Mouse (Mus musculus): ENCODE data around the gene Zfhx3.

Gene Zfhx3

DNA sequence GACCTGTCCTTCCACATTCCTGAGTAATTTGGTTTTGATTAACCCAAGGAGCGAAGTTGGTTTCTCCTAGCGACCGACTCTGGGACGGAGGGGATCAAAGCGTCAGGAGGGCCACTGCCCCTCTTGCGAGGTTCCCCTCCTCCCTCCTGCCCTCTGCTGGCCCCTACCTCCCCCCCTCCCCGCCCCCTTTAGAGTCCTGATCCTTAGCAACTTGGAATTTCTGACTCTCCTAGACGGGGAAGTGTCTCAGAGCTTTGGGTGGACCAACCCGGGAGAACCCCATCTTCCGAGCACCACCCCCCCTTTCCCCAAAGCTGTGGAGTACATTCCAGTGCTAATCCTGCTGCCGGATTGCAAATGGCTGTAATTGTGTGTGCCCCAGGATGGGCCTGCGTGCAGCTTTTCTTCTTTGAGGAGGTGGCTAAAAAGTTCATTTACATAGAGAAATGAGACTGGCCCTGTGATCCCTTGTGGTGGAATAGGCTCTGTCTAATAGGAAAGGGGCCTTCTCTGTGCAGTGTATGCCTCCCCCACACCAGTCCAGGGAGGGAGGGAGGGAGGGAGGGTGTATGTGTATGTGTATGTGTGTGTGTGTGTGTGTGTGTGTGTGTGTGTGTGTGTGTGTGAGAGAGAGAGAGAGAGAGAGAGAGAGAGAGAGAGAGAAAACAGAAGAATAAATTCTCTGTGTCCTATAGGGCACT, 784.2 kb downstream of the Zfhx3 start:
- no peak for DNase-seq

DNA sequence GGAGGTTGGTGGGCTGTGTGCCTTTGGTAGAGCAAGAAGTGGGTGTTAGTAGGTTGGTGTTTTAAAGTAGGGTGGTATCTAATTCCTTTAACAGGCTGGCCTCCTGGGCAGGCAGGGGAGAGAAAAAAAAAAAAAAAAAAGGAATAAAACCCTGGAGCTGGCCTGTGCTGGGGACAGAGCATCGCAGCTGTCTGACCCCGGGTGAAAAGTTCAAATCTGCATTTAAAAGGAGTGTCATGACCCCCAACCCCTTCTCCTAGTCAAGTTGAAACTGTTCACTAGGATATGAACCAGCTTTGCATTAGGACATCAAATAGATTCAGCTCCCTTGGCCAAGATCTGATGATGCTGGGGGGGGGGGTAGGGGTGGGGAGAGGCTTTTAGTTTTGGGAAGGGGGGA, 786.7 kb downstream of the Zfhx3 start:
- no peak for DNase-seq

- no peak for DNase-seq
Measured at GRCm38 (mm10) chr8:108729667-108730329, 787.4 kb downstream of the Zfhx3 start.

DNA sequence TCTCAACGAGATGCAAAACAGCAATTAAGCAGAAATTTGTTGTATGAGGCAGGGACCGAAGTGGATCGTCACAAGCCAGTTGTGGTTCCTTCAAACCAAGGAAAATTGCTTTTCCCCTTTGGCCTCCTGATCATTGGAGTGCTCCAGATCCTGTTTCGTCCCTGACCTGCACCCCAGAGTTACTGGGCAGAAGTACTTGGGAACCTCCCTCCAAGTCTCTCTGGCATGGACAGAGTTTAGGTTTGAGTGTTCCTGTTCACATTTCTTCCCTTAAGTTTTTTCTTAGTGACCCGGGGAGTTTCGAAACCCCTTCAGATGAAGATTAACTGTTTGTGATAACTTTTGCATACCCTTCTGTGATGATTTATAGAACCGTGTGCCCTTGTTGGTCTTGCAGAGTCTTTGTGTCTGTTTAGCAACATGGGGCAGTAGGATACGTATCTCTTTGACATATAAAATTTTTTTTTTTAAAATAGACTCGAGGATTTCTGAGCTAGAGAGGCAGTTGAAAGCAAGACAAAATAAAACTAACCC, 788.5 kb downstream of the Zfhx3 start:
- no peak for DNase-seq

DNA sequence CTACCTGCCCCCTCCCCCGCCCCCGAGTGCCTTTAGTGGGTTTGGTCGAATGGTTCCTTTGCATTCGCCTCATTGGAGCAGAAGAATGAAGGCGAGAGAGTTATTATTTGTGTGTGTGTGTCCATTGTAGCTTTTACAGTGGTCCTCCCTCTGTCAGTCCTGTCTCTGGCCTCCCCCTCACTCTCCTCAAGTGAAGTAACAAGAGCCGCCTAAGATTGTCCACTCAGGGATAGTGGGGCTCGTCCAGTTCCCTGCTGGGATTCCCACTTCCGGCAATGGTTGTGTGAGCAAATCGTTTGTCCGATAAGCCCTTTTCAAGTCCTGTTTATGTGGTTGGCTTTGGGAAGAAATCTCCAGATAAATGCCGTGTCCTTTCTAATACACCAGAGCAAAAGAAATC, 790.1 kb downstream of the Zfhx3 start:
- DNase-seq, result no peak

GRCm38 (mm10) chr8:108733385-108733784, 790.9 kb downstream of the Zfhx3 start:
- no peak for DNase-seq

DNA sequence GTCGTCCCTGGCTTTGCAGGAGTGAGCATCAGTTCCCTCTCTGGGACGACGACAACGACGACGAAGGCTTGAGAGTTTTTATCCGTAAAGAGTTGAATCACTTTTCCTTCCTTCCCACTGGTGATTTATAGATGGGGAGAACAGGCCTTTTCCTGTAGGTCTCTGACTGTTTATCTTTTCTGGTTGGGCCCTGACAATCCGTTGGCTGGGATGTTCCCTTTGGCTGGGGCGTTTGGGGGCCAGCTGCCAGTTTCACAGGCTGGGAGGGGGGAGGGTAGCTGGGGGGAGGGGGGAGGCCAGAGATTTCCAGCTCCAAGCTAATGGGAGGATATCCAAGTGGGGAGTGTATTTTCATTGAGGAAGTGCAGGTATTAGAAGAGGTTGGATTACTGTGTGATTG, 794.0 kb downstream of the Zfhx3 start:
- no peak for DNase-seq

DNA sequence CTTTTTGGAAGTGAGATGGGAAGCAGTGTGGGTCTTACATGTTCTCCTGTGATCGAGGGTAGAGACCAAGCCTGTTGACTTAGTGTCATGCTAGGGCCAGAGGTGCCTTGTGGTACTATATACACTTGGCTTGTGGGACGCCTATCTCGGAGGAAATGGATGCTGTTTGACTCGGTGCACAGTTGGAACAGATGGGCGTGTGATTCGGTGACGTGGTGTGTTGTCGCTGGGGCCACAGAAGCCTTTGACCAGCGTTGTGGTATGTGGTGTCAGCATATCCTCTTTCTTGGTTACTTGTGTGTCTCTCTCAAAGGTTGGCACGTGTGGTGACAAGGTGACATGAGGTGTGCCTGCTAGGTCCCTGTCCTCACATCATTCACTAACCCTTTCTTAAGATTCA, 795.7 kb downstream of the Zfhx3 start:
- DNase-seq, result no peak

GRCm38 (mm10) chr8:108739517-108739916, 797.1 kb downstream of the Zfhx3 start:
- no peak for DNase-seq

DNA sequence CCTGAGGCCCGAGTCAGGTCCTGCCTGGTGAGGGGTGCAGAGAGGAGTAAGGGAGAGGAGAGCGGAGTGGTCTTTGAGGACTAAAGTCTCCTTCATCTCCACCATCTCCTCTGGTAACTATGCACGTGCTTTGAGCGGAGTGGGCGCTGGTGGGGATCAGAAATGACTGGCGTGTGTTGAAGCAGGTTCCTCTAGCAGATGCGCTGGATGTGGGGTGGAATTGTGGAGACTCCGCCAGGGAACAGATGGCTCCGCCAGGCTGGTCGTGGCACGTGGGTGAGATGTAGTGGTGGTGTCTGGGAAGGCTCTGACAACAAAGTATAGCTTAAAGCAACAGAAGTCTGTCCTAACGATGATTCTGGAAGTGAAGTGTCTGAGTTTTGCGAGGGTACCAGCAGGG, 798.0 kb downstream of the Zfhx3 start:
- DNase-seq, result no peak

DNA sequence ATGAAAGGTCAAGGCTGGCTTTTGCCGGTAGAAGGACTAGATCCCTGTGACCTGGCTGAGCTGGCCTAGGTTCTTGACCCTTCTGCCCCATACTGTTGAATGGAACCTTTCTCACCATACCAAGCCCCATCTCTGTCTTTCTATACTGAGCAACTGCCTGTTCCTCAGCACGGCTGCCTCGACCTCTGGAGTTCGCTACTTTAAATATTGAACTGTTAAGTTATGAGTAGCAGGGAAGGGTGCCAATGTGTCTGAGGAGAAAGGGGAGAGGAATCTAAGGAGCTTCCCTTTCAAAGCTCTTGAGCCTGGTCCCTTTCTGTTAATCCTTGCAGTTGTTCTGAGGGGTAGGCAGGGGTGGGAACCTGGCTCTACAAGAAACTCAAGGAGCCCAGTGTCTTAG, 799.2 kb downstream of the Zfhx3 start:
- no peak for DNase-seq

- no peak for DNase-seq
Measured at GRCm38 (mm10) chr8:108742465-108742864, 800.0 kb downstream of the Zfhx3 start.

- DNase-seq, result no peak
Measured at GRCm38 (mm10) chr8:108743238-108743637, 800.8 kb downstream of the Zfhx3 start.

GRCm38 (mm10) chr8:108745551-108745950, 803.1 kb downstream of the Zfhx3 start:
- DNase-seq, result no peak

- DNase-seq, result no peak
Measured at GRCm38 (mm10) chr8:108748095-108748494, 805.7 kb downstream of the Zfhx3 start.

GRCm38 (mm10) chr8:108748851-108749376, 806.5 kb downstream of the Zfhx3 start:
- peak; percentile 22 for DNase-seq

GRCm38 (mm10) chr8:108750806-108751205, 808.4 kb downstream of the Zfhx3 start:
- no peak for DNase-seq

GRCm38 (mm10) chr8:108754556-108754955, 812.1 kb downstream of the Zfhx3 start:
- no peak for DNase-seq

DNA sequence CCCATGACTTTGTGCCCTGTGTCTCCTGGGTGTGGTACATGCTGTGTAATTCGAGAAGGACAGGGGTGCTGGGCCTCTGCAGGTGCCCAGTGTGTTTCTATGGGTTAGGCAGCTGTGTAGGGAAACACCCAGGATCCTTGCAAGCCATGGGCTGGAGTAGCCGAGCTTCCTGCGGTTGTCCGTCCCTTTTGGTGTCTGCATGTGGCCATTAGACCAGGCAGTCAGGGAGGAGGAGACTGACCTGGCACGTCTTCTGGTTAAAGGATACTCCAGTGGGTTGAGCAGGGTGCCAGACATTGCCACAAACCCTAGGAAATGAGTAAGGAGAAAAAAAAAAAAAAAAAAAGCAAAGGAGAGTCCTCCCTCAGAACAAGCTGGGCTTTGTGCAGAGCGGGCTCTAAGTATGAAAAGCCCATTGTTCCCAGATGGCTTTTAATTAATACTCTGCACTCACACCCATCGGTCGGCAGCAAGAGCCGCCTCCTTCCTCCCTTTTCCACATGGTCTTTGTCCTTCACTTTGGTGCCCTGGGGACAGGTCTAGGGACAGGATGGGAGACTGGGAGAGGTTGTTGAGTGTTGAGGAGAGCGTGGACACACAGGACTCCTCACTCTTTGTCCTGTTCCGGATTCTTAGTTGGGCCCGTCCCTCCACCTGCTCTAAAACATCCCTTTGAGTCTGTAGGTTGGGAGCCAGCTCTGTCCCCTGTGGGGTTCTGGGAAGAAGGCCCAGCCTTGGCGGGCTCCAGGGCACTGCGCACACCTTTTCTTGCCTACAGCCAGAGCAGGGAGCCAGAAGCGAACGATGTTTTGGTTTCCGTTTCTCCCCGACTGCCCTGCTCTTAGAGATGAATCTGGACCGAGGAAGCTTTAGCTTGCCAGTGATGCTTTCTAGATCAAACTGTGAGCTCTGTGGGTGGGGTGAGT, 813.2 kb downstream of the Zfhx3 start:
- no peak for DNase-seq

DNA sequence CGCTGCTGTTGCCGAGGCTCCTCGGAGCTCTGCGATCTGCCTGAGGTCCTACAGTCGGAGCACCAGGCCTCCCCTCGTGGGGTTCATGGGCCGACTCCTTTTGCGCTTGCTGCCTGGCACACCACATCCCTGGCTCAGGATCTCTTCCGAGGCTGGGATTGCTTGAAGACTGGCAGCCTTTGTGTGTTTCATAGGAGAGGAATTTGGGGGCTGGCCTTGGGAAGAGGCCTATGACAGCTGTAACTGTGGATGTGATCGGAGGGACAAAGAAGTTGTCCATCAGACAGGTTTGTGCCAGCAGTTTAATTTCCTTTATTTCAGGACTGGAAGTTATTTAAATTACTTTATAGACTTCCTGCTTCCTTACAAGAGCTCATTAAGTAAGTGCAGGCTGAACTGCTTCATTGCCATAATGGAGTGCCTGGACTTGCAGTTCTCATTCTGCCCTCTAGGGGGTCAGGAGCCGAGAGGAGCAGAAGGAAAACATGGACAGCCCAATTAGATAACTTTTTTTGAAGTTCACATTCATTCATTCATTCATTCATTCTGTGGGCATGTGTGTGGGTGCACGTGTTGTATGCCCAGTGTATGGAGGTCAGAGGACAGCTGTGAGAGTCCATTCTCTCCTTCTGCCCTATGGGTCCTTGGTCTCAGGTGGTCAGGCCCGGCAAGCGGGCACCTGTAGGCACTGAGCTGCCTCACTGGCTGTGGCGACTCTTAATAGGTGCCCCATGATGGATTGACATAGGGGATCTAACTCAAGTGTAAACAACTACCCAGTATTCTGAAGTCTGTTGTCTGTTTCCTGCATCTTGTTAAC, 817.3 kb downstream of the Zfhx3 start:
- peak; percentile 85 for DNase-seq

DNA sequence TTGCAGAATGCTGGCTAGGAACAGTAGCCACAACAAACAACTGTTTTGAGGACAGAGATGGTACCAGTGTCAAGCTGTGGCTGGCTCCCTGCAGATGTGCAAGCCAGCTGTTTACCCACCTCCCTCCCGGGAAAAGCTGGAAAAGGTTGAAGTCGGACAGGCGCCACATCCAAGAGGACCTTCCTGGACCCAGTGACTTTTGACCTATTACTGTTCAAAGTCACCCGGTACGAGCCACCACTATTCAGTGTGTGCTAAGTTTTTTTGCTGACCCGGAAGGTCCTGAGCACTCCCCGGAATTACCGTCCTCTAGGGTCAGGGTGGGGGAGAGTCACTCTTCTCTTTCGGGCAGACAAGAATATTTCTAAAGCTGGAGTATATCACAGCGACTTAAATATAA, 818.3 kb downstream of the Zfhx3 start:
- DNase-seq, result no peak

- DNase-seq, result no peak
Measured at GRCm38 (mm10) chr8:108762567-108762966, 820.1 kb downstream of the Zfhx3 start.

Measured in thymus, postnatal 4 days (tissue).